Mouse (Mus musculus) heart, embryonic 11.5 days (tissue): ENCODE results near the gene Tbxa2r. TPM values are rescaled to one million over a fixed set of nuclear protein-coding genes. Genes with fewer than 3 reads are reported as not detected.

Source experiments
- ATAC-seq: fragments of 200-750 bp; cut with Nextera tagmentation; replicated peaks from 2 replicates; pipeline ENCODE4 v1.8.0; 2017; ENCODE audit warnings: moderate library complexity; ENCODE audit not compliant: insufficient number of reproducible peaks, low FRiP score, low TSS enrichment
- H3K27ac ChIP-seq: fragments of 300-500 bp; sonication (generic); 2 replicates; pipeline ENCODE4 v1.5.1; 2014; ENCODE audit warnings: mild to moderate bottlenecking, low read depth, low read length
- H3K27me3 ChIP-seq: fragments of 300-500 bp; sonication (generic); 2 replicates; pipeline ENCODE4 v1.6.1; 2014; ENCODE audit warnings: mild to moderate bottlenecking, low read length, mixed read lengths; ENCODE audit not compliant: control insufficient read depth, insufficient read depth
- H3K36me3 ChIP-seq: fragments of 300-500 bp; sonication (generic); 2 replicates; pipeline ENCODE4 v1.6.1; 2014; ENCODE audit warnings: mild to moderate bottlenecking, low read length, moderate library complexity, mixed read lengths; ENCODE audit not compliant: control insufficient read depth, insufficient read depth
- H3K4me1 ChIP-seq: fragments of 300-500 bp; sonication (generic); 2 replicates; pipeline ENCODE4 v1.6.1; 2014; ENCODE audit warnings: low read length; ENCODE audit not compliant: control insufficient read depth, insufficient read depth
- H3K4me2 ChIP-seq: fragments of 300-500 bp; sonication (generic); 2 replicates; pipeline ENCODE4 v1.6.1; 2014; ENCODE audit warnings: mild to moderate bottlenecking, moderate library complexity
- H3K4me3 ChIP-seq: fragments of 300-500 bp; sonication (generic); 2 replicates; pipeline ENCODE4 v1.5.1; 2014; ENCODE audit warnings: low read depth, low read length
- H3K9ac ChIP-seq: fragments of 300-500 bp; sonication (generic); 2 replicates; pipeline ENCODE4 v1.6.1; 2014; ENCODE audit warnings: mild to moderate bottlenecking, low read depth, low read length, moderate library complexity
- H3K9me3 ChIP-seq: fragments of 300-500 bp; sonication (generic); replicated peaks from 2 replicates; pipeline ENCODE4 v1.6.1; 2016; ENCODE audit warnings: low read length; ENCODE audit not compliant: control insufficient read depth
- WGBS: fragments of 180-500 bp; shearing (Covaris S2); extraction: QIAGEN DNeasy Blood & Tissue Kit; methylation state at CpG from one replicate; pipeline ENCODE4 v1.1.7; 2014; ENCODE audit not compliant: insufficient replicate concordance; 5-methylcytosine and 5-hydroxymethylcytosine counted together
- polyA plus RNA-seq: library from polyadenylated mRNA; unstranded; fragments of >200 nt; fragmentation: Nextera tagmentation; extraction: Ambion mirVana; gene quantifications from 2 replicates; pipeline ENCODE4 v1.2.1, GENCODE M21; 2014

Tbxa2r gene
- polyA plus RNA-seq, 1 experiment from 2014 or later = 10.9 TPM

GRCm38 (mm10) chr10:81321436-81321835 lies 7.1 kb upstream of the Tbxa2r start:
- Histone ChIP-seq H3K27ac (peak overlapping the region; percentile 85), H3K36me3 (peaks cover 41% of the 10 kb centered on the region), H3K4me2 (peak overlapping the region; percentile 87), H3K27me3 (no peaks in the 10 kb centered on the region), H3K4me3 (peak overlapping the region; percentile 96), H3K9me3 (no peaks in the 10 kb centered on the region), H3K9ac (peak overlapping the region; percentile 88), H3K4me1 (peaks cover 35% of the 10 kb centered on the region)
- no peak for ATAC-seq
- 1% methylated on average over 20 of the region's 20 CpGs for WGBS

GRCm38 (mm10) chr10:81322444-81322843 lies 6.1 kb upstream of the Tbxa2r start:
- Histone ChIP-seq H3K9me3 (no peaks in the 10 kb centered on the region), H3K4me1 (peaks cover 37% of the 10 kb centered on the region), H3K27ac (no peak overlapping the region), H3K9ac (peak overlapping the region; percentile 34; the same call in 1 of the 2 replicates), H3K27me3 (no peaks in the 10 kb centered on the region), H3K36me3 (peaks cover 46% of the 10 kb centered on the region), H3K4me3 (peak overlapping the region; percentile 96; the same call in 1 of the 2 replicates), H3K4me2 (peak overlapping the region; percentile 87; the same call in 1 of the 2 replicates)
- ATAC-seq = no peak
- WGBS = 91% methylated on average over 27 of the region's 27 CpGs

GRCm38 (mm10) chr10:81323141-81323775 lies 5.3 kb upstream of the Tbxa2r start:
- 90% methylated on average over 23 of the region's 23 CpGs for WGBS
- Histone ChIP-seq H3K27me3 (no peaks in the 10 kb centered on the region), H3K4me2 (no peak overlapping the region), H3K27ac (no peak overlapping the region), H3K9me3 (no peaks in the 10 kb centered on the region), H3K4me3 (no peak overlapping the region), H3K4me1 (peaks cover 41% of the 10 kb centered on the region), H3K36me3 (peaks cover 46% of the 10 kb centered on the region), H3K9ac (no peak overlapping the region)
- no peak for ATAC-seq

GRCm38 (mm10) chr10:81323791-81324530 lies 4.6 kb upstream of the Tbxa2r start:
- Histone ChIP-seq H3K4me2 (no peak overlapping the region), H3K4me3 (no peak overlapping the region), H3K4me1 (peaks cover 43% of the 10 kb centered on the region), H3K9me3 (no peaks in the 10 kb centered on the region), H3K9ac (no peak overlapping the region), H3K27me3 (no peaks in the 10 kb centered on the region), H3K36me3 (peaks cover 46% of the 10 kb centered on the region), H3K27ac (no peak overlapping the region)
- ATAC-seq = no peak
- 94% methylated on average over 18 of the region's 18 CpGs for WGBS

- Histone ChIP-seq H3K4me2 (no peak overlapping the region), H3K9me3 (no peaks in the 10 kb centered on the region), H3K4me3 (no peak overlapping the region), H3K9ac (no peak overlapping the region), H3K36me3 (peaks cover 46% of the 10 kb centered on the region), H3K27me3 (no peaks in the 10 kb centered on the region), H3K27ac (no peak overlapping the region), H3K4me1 (peaks cover 47% of the 10 kb centered on the region)
- 94% methylated on average over 21 of the region's 21 CpGs for WGBS
- no peak for ATAC-seq
Observed at GRCm38 (mm10) chr10:81325176-81325575, 3.4 kb upstream of the Tbxa2r start.

GRCm38 (mm10) chr10:81325781-81326180 lies 2.8 kb upstream of the Tbxa2r start:
- ATAC-seq = no peak
- Histone ChIP-seq H3K4me3 (no peak overlapping the region), H3K27ac (no peak overlapping the region), H3K4me1 (peaks cover 52% of the 10 kb centered on the region), H3K9me3 (no peaks in the 10 kb centered on the region), H3K9ac (no peak overlapping the region), H3K4me2 (no peak overlapping the region), H3K27me3 (no peaks in the 10 kb centered on the region), H3K36me3 (peaks cover 46% of the 10 kb centered on the region)
- 91% methylated on average over 18 of the region's 18 CpGs for WGBS

- Histone ChIP-seq H3K9ac (no peak overlapping the region), H3K4me2 (no peak overlapping the region; the same call in 1 of the 2 replicates), H3K27ac (peak overlapping the region; percentile 68), H3K4me1 (peaks cover 52% of the 10 kb centered on the region), H3K9me3 (no peaks in the 10 kb centered on the region), H3K4me3 (no peak overlapping the region), H3K36me3 (peaks cover 46% of the 10 kb centered on the region), H3K27me3 (no peaks in the 10 kb centered on the region; the same call in 1 of the 2 replicates)
- WGBS = 62% methylated on average over 6 of the region's 6 CpGs
- no peak for ATAC-seq
Observed at GRCm38 (mm10) chr10:81326858-81327257, 1.7 kb upstream of the Tbxa2r start.

- Histone ChIP-seq H3K27me3 (peaks cover 3% of the 10 kb centered on the region), H3K9ac (peak overlapping the region; percentile 54)
- ATAC-seq = peak; percentile 4; the same call in 1 of the 2 replicates
Observed at GRCm38 (mm10) chr10:81327959-81328358, 572 bp upstream of the Tbxa2r start.

More at GRCm38 (mm10) chr10:81327959-81328358, 572 bp upstream of the Tbxa2r start:
- Histone ChIP-seq H3K9me3 (no peaks in the 10 kb centered on the region), H3K4me1 (peaks cover 50% of the 10 kb centered on the region), H3K36me3 (peaks cover 41% of the 10 kb centered on the region), H3K4me3 (no peak overlapping the region), H3K27ac (peak overlapping the region; percentile 90), H3K4me2 (peak overlapping the region; percentile 59)
- 12% methylated on average over 2 of the region's 2 CpGs for WGBS
